Mouse (Mus musculus) central nervous system, embryonic 18 days (tissue): ENCODE measurements around the gene Vmn1r222. TPM values are rescaled to one million over a fixed set of nuclear protein-coding genes. Genes with fewer than 3 reads are reported as not detected.

Experiments used
- polyA plus RNA-seq: library from polyadenylated mRNA; depleted of rRNA; stranded (reverse); fragments of >200 nt; gene quantifications from 2 replicates; pipeline ENCODE4 v1.2.3, GENCODE M21; 2012; rRNA removed

Vmn1r222 gene
- polyA plus RNA-seq = not detected in 2 replicates

GRCm38 (mm10) chr13:23235847-23236246, at the start of gene Vmn1r222:
Vmn1r222 (minus strand) TSS chr13:23235947.

DNA sequence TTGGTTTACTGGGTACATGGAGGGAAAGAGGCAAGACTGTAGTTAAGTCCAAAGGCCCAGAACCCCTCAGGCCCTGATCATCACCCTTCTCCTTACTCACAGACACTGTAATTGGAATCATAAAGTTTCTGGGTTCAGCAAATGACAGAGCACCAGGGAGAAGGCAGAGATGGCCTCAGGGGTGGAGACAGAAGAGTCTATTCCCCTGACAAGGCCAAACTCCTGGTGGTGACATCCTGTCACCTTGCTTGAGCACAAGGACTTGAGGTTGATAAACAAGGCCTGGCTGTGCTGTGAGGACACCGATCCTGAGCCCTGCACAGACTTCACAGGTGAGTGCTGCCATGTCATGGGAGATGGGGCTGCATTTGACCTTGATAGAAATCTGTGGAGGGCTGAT, 11.1 kb upstream of the Vmn1r222 start, which contains the start of gene Vmn1r223:
Gene Vmn1r223 (plus strand): TSS at position 301 of the 400 bp plus-strand sequence.

DNA sequence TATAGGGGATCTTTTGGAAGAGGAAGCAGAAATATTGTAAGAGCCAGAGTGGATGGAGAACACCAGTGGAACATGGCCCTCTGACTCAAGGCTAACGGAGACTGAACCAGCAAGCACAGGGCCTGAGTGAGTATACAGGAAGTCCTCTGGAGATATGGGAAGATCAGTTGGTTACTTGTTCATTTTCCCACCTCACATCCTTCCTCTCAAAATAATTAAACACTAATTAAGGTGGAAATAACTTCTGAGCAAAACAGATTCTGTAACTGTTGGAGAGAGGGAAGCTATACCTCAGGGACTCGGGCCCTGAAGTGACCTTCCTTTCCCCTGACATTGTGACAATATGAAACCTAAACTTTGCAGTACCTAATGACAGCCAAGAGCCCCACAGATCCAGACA, 21.9 kb downstream of the Vmn1r222 start, which contains the start of gene Vmn1r221:
Gene Vmn1r221 (plus strand): TSS at position 301 of the 400 bp plus-strand sequence.

DNA sequence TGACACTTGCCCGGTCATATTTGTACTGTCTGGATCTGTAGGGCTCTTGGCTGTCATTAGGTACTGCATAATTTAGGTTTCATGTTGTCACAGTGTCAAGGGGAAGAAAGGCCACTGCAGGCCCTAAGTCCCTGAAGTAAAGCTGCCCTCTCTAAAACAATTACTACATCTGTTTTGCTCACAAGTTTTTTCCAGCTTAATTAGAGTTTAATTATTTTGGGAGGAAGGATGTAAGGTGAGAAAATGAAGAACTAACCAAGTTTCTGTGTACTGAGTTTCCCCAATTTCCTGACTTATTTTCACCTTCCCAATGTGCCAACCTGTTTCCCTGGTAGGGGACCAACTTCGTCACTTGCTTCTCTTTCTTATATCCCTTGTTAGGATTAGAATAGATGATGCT, 47.9 kb downstream of the Vmn1r222 start, which contains the start of gene Vmn1r220:
Gene Vmn1r220 (minus strand): TSS at position 101 of the 400 bp plus-strand sequence.

Other genes starting within 250 kb of the Vmn1r222 start
- gene Vmn1r213, start 228.3 kb downstream of the Vmn1r222 start, polyA plus RNA-seq = 0.03 TPM in 1 of 2 replicates, not detected in the other
- not detected in 2 replicates for gene Vmn1r214, start 205.5 kb downstream of the Vmn1r222 start, polyA plus RNA-seq
- gene Vmn1r215, start 167.9 kb downstream of the Vmn1r222 start, polyA plus RNA-seq = not detected in 2 replicates
- not detected in 2 replicates for gene Vmn1r217, start 117.7 kb downstream of the Vmn1r222 start, polyA plus RNA-seq
- gene Vmn1r218, start 102.8 kb downstream of the Vmn1r222 start, polyA plus RNA-seq = not detected in 2 replicates
- not detected in 2 replicates for gene Vmn1r219, start 76.6 kb downstream of the Vmn1r222 start, polyA plus RNA-seq
- gene Vmn1r220, start 48.0 kb downstream of the Vmn1r222 start, polyA plus RNA-seq = not detected in 2 replicates
- gene Vmn1r221, start 21.8 kb downstream of the Vmn1r222 start, polyA plus RNA-seq = not detected in 2 replicates
- not detected in 2 replicates for gene Vmn1r223, start 11.2 kb upstream of the Vmn1r222 start, polyA plus RNA-seq
- gene Zfp322a, start 133.3 kb upstream of the Vmn1r222 start, polyA plus RNA-seq = 22.3 and 23.5 TPM in 2 replicates
- gene Abt1, start 187.9 kb upstream of the Vmn1r222 start, polyA plus RNA-seq = 8.5 and 8.8 TPM in 2 replicates
- 0.09 and 0.12 TPM in 2 replicates for gene Btn1a1, start 230.0 kb upstream of the Vmn1r222 start, polyA plus RNA-seq